Mouse (Mus musculus) testis, adult 2 months (tissue): ENCODE results near the gene Zfp715. TPM values are rescaled to one million over a fixed set of nuclear protein-coding genes. Genes with fewer than 3 reads are reported as not detected.

Experiments
- H3K27ac ChIP-seq: fragments of 200-500 bp; 2 replicates; pipeline ENCODE4 v1.5.1; 2012; ENCODE audit warnings: low read depth, low read length; ENCODE audit not compliant: control insufficient read depth, insufficient read depth
- H3K27me3 ChIP-seq: fragments of 200-500 bp; 2 replicates; pipeline ENCODE4 v1.6.1; 2012; ENCODE audit warnings: mild to moderate bottlenecking, low read length, moderate library complexity; ENCODE audit not compliant: control insufficient read depth, insufficient read depth
- H3K36me3 ChIP-seq: fragments of 200-500 bp; 2 replicates; pipeline ENCODE4 v1.6.1; 2012; ENCODE audit warnings: mild to moderate bottlenecking, low read length; ENCODE audit not compliant: control insufficient read depth, insufficient read depth
- H3K4me1 ChIP-seq: fragments of 200-500 bp; 2 replicates; pipeline ENCODE4 v1.6.1; 2012; ENCODE audit warnings: low read length; ENCODE audit not compliant: control insufficient read depth, insufficient read depth
- H3K4me3 ChIP-seq: fragments of 200-500 bp; 2 replicates; pipeline ENCODE4 v1.5.1; 2012; ENCODE audit warnings: low read depth, mild to moderate bottlenecking, low read length, moderate library complexity, mixed read lengths; ENCODE audit not compliant: control insufficient read depth
- CTCF ChIP-seq: fragments of 200-500 bp; IDR thresholded peaks from 2 replicates; pipeline ENCODE4 v1.5.1; 2012; ENCODE audit warnings: low read depth, mild to moderate bottlenecking, inconsistent platforms, low read length, moderate library complexity; ENCODE audit not compliant: control insufficient read depth, insufficient read depth, insufficient replicate concordance
- POLR2A ChIP-seq: fragments of 200-500 bp; IDR thresholded peaks from 2 replicates; pipeline ENCODE4 v1.6.1; 2012; ENCODE audit warnings: low read depth, mild to moderate bottlenecking, inconsistent platforms, low read length, moderate library complexity; ENCODE audit not compliant: control insufficient read depth
- polyA plus RNA-seq: library from polyadenylated mRNA; depleted of rRNA; stranded (reverse); fragments of >200 nt; gene quantifications from 2 replicates; pipeline ENCODE4 v1.2.3, GENCODE M21; 2012

The Zfp715 gene
- polyA plus RNA-seq, 1 experiment = 6.7 TPM

GRCm38 (mm10) chr7:43333899-43334298 is 20.8 kb upstream of the Zfp715 start:
- no peaks in the 10 kb centered on the region for H3K27me3 ChIP-seq
- H3K27ac ChIP-seq = no peak overlapping the region
- H3K4me1 ChIP-seq = no peaks in the 10 kb centered on the region
- TF ChIP-seq POLR2A = no peak
- no peak for TF ChIP-seq CTCF
- H3K36me3 ChIP-seq = no peaks in the 10 kb centered on the region
- H3K4me3 ChIP-seq = no peak overlapping the region

GRCm38 (mm10) chr7:43333203-43333602 is 20.1 kb upstream of the Zfp715 start:
- H3K27ac ChIP-seq = no peak overlapping the region
- peak; percentile 32; the same call in 1 of the 2 replicates for TF ChIP-seq CTCF
- TF ChIP-seq POLR2A = no peak
- no peaks in the 10 kb centered on the region for H3K36me3 ChIP-seq
- no peaks in the 10 kb centered on the region for H3K4me1 ChIP-seq
- no peaks in the 10 kb centered on the region for H3K27me3 ChIP-seq
- no peak overlapping the region for H3K4me3 ChIP-seq

- H3K36me3 ChIP-seq = no peaks in the 10 kb centered on the region
- H3K27ac ChIP-seq = no peak overlapping the region
- TF ChIP-seq CTCF = no peak
- TF ChIP-seq POLR2A = no peak
- no peak overlapping the region for H3K4me3 ChIP-seq
- H3K4me1 ChIP-seq = no peaks in the 10 kb centered on the region
- H3K27me3 ChIP-seq = no peaks in the 10 kb centered on the region
Measured at GRCm38 (mm10) chr7:43328101-43328500, 15.0 kb upstream of the Zfp715 start.

- Histone ChIP-seq H3K4me3 (no peak overlapping the region), H3K27me3 (no peaks in the 10 kb centered on the region), H3K36me3 (no peaks in the 10 kb centered on the region), H3K27ac (no peak overlapping the region), H3K4me1 (no peaks in the 10 kb centered on the region)
- TF ChIP-seq POLR2A = no peak
- no peak for TF ChIP-seq CTCF
Measured at GRCm38 (mm10) chr7:43326223-43326780, 13.2 kb upstream of the Zfp715 start.

GRCm38 (mm10) chr7:43312386-43313012 is 595 bp downstream of the Zfp715 start:
- Histone ChIP-seq H3K36me3 (peaks cover 2% of the 10 kb centered on the region; the same call in 1 of the 2 replicates), H3K4me3 (peak overlapping the region; percentile 98), H3K27me3 (no peaks in the 10 kb centered on the region), H3K27ac (peak overlapping the region; percentile 75), H3K4me1 (peaks cover 6% of the 10 kb centered on the region)
- no peak for TF ChIP-seq POLR2A
- no peak for TF ChIP-seq CTCF

GRCm38 (mm10) chr7:43311632-43312031 is 1.5 kb downstream of the Zfp715 start:
- Histone ChIP-seq H3K27ac (no peak overlapping the region), H3K4me1 (peaks cover 6% of the 10 kb centered on the region), H3K4me3 (peak overlapping the region; percentile 27; the same call in 1 of the 2 replicates), H3K36me3 (peaks cover 2% of the 10 kb centered on the region; the same call in 1 of the 2 replicates), H3K27me3 (no peaks in the 10 kb centered on the region)
- TF ChIP-seq POLR2A (no peak), CTCF (no peak)

GRCm38 (mm10) chr7:43309069-43309468 is 4.0 kb downstream of the Zfp715 start:
- no peaks in the 10 kb centered on the region for H3K27me3 ChIP-seq
- no peak overlapping the region for H3K4me3 ChIP-seq
- H3K27ac ChIP-seq = no peak overlapping the region
- peaks cover 2% of the 10 kb centered on the region; the same call in 1 of the 2 replicates for H3K36me3 ChIP-seq
- no peak for TF ChIP-seq CTCF
- no peak for TF ChIP-seq POLR2A
- peaks cover 6% of the 10 kb centered on the region for H3K4me1 ChIP-seq

GRCm38 (mm10) chr7:43305235-43305634 is 7.9 kb downstream of the Zfp715 start:
- H3K27ac ChIP-seq = no peak overlapping the region
- TF ChIP-seq POLR2A = no peak
- no peak for TF ChIP-seq CTCF
- H3K27me3 ChIP-seq = no peaks in the 10 kb centered on the region
- peaks cover 7% of the 10 kb centered on the region; the same call in 1 of the 2 replicates for H3K36me3 ChIP-seq
- H3K4me1 ChIP-seq = no peaks in the 10 kb centered on the region
- no peak overlapping the region for H3K4me3 ChIP-seq
